Mouse (Mus musculus) heart, adult 2 months (tissue): Measurements from ENCODE around the gene Gm37240.

Source experiments
- CTCF ChIP-seq: fragments of 200-600 bp; IDR thresholded peaks from 2 replicates; pipeline ENCODE4 v1.8.1; 2022; ENCODE audit warnings: antibody characterized with exemption, mild to moderate bottlenecking, moderate library complexity
- EP300 ChIP-seq: fragments of 200-500 bp; IDR thresholded peaks from 2 replicates; pipeline ENCODE4 v1.6.1; 2011; ENCODE audit warnings: low read depth, low read length, control low read depth; ENCODE audit not compliant: insufficient read depth
- POLR2A ChIP-seq: fragments of 200-500 bp; IDR thresholded peaks from 2 replicates; pipeline ENCODE4 v1.6.1; 2011; ENCODE audit warnings: mild to moderate bottlenecking, low read depth, low read length, control low read depth; ENCODE audit not compliant: insufficient read depth

GRCm38 (mm10) chr3:85619751-85620150 is 267.6 kb downstream of the Gm37240 start:
- TF ChIP-seq EP300 = no peak
- no peak for TF ChIP-seq POLR2A
- TF ChIP-seq CTCF = no peak
